ENCODE assay signal across 10 mouse cellular contexts in genomic region chr11:120051124-120051811, GRCm38 (mm10). TPM values are rescaled to one million over a fixed set of nuclear protein-coding genes. Genes with fewer than 3 reads are reported as not detected.
DNase-seq lines count a peak whose midpoint lies in the region; ATAC-seq and TF ChIP-seq lines count a peak whose summit lies in the region.
"Had no signal": no experiment of that assay in that cellular context is flagged by ENCODE, and none has a peak within 500 bp of the region (broad histone marks: within the 10 kb centered on the region; RNA-seq: fewer than 3 reads in every experiment).

No protein-coding gene starts in this region.

- H3K27ac ChIP-seq in forebrain, embryonic 12.5 days = 0 out of 2 replicates have a peak overlapping the region, but pooled peaks have one; percentile 25
- H3K27ac ChIP-seq in forebrain, embryonic 16.5 days (ENCODE audit: low read length) = no peak overlapping the region
- H3K27ac ChIP-seq in hindbrain, embryonic 15.5 days (replicated peaks) = peak overlapping the region; percentile 51
- H3K27ac ChIP-seq in stomach, postnatal 0 days (replicated peaks) = 0 out of 2 replicates have a peak overlapping the region, but pooled peaks have one; percentile 30
- H3K27ac ChIP-seq: liver, embryonic 13.5 days had no signal

- no peak for TF ChIP-seq EP300 in stomach, postnatal 0 days (optimal IDR thresholded peaks at IDR 0.05)

- peaks cover 33% of the 10 kb centered on the region for H3K4me1 ChIP-seq in forebrain, embryonic 12.5 days
- H3K4me1 ChIP-seq in forebrain, embryonic 16.5 days (replicated peaks; ENCODE audit: control insufficient read depth, insufficient read depth, low read length) = peaks cover 25% of the 10 kb centered on the region
- peaks cover 32% of the 10 kb centered on the region for H3K4me1 ChIP-seq in hindbrain, embryonic 15.5 days (replicated peaks)
- peaks cover 6% of the 10 kb centered on the region for H3K4me1 ChIP-seq in stomach, postnatal 0 days (replicated peaks; ENCODE audit: control insufficient read depth, insufficient read depth)

- TF ChIP-seq CTCF in stomach, postnatal 0 days (IDR thresholded peaks at IDR 0.05; ENCODE audit: low read depth) = no peak

- H3K4me3 ChIP-seq in forebrain, embryonic 12.5 days (replicated peaks) = no peak overlapping the region
- H3K4me3 ChIP-seq in forebrain, embryonic 16.5 days (replicated peaks; ENCODE audit: low read length) = no peak overlapping the region
- no peak overlapping the region for H3K4me3 ChIP-seq in hindbrain, embryonic 15.5 days
- H3K4me3 ChIP-seq in stomach, postnatal 0 days (ENCODE audit: low read depth, low read length) = no peak overlapping the region
- H3K4me3 ChIP-seq: liver, embryonic 13.5 days had no signal

- H3K9me3 ChIP-seq in forebrain, embryonic 12.5 days = no peaks in the 10 kb centered on the region
- H3K9me3 ChIP-seq in forebrain, embryonic 16.5 days (ENCODE audit: control insufficient read depth, low read length) = no peaks in the 10 kb centered on the region
- H3K9me3 ChIP-seq in hindbrain, embryonic 15.5 days = no peaks in the 10 kb centered on the region
- no peaks in the 10 kb centered on the region for H3K9me3 ChIP-seq in stomach, postnatal 0 days (ENCODE audit: control insufficient read depth, low read length)
- H3K9me3 ChIP-seq: liver, embryonic 13.5 days had no signal

- ATAC-seq in forebrain, embryonic 12.5 days (ENCODE audit: low FRiP score) = no peak
- ATAC-seq in forebrain, embryonic 16.5 days = no peak
- peak; percentile 43 for ATAC-seq in hindbrain, embryonic 15.5 days (ENCODE audit: low FRiP score, low read depth)
- peak; percentile 27; the same call in 1 of the 2 replicates for ATAC-seq in stomach, postnatal 0 days (ENCODE audit: low FRiP score, low TSS enrichment)

- DNase-seq in ovary, postnatal 36 days (ENCODE audit: low spot score) = peak; percentile 51
- DNase-seq in ovary, postnatal 10 days (ENCODE audit: low spot score) = no peak
- DNase-seq in stomach, postnatal 0 days (ENCODE audit: low spot score) = no peak
- no peak for DNase-seq in lung, postnatal 25 days (ENCODE audit: low spot score)
- DNase-seq in thymus, postnatal 14 days = no peak
- DNase-seq: heart, postnatal 4 days; liver, embryonic 13.5 days had no signal

- no peak overlapping the region for H3K4me2 ChIP-seq in forebrain, embryonic 12.5 days
- no peak overlapping the region for H3K4me2 ChIP-seq in forebrain, embryonic 16.5 days (ENCODE audit: low read length)
- 0 out of 2 replicates have a peak overlapping the region, but pooled peaks have one; percentile 6 for H3K4me2 ChIP-seq in hindbrain, embryonic 15.5 days
- no peak overlapping the region for H3K4me2 ChIP-seq in stomach, postnatal 0 days (replicated peaks; ENCODE audit: low read depth)
- H3K4me2 ChIP-seq: liver, embryonic 13.5 days had no signal

- 0 out of 2 replicates have a peak overlapping the region, but pooled peaks have one; percentile 29 for H3K9ac ChIP-seq in forebrain, embryonic 12.5 days
- no peak overlapping the region for H3K9ac ChIP-seq in forebrain, embryonic 16.5 days (replicated peaks; ENCODE audit: low read depth, low read length)
- H3K9ac ChIP-seq in hindbrain, embryonic 15.5 days = no peak overlapping the region
- H3K9ac ChIP-seq in stomach, postnatal 0 days (ENCODE audit: low read length) = no peak overlapping the region
- H3K9ac ChIP-seq: liver, embryonic 13.5 days had no signal

- H3K36me3 ChIP-seq in forebrain, embryonic 12.5 days (replicated peaks) = no peaks in the 10 kb centered on the region
- H3K36me3 ChIP-seq in forebrain, embryonic 16.5 days (ENCODE audit: control insufficient read depth, insufficient read depth) = no peaks in the 10 kb centered on the region
- H3K36me3 ChIP-seq in hindbrain, embryonic 15.5 days = no peaks in the 10 kb centered on the region
- no peaks in the 10 kb centered on the region for H3K36me3 ChIP-seq in stomach, postnatal 0 days (ENCODE audit: control insufficient read depth, insufficient read depth, low read length)
- H3K36me3 ChIP-seq: liver, embryonic 13.5 days had no signal

- peaks cover 25% of the 10 kb centered on the region for H3K27me3 ChIP-seq in forebrain, embryonic 12.5 days
- H3K27me3 ChIP-seq in forebrain, embryonic 16.5 days (replicated peaks; ENCODE audit: control insufficient read depth, insufficient read depth, low read length) = no peaks in the 10 kb centered on the region
- H3K27me3 ChIP-seq in hindbrain, embryonic 15.5 days = no peaks in the 10 kb centered on the region
- H3K27me3 ChIP-seq in stomach, postnatal 0 days (ENCODE audit: control insufficient read depth, insufficient read depth, low read length) = no peaks in the 10 kb centered on the region

- WGBS in forebrain, embryonic 12.5 days = 48% methylated on average over 14 of the region's 14 CpGs
- WGBS in forebrain, embryonic 16.5 days = 40% methylated on average over 14 of the region's 14 CpGs
- WGBS in hindbrain, embryonic 15.5 days = 27% methylated on average over 14 of the region's 14 CpGs
- 49% methylated on average over 14 of the region's 14 CpGs for WGBS in stomach, postnatal 0 days

RNA-seq across cellular contexts. Expression of gene Aatk, which starts 4.3 kb away (rescaled TPM):
- 6.1 and 7.6 TPM in 2 replicates for polyA plus RNA-seq in forebrain, embryonic 12.5 days (2016; fragmentation: Nextera tagmentation; extraction: Ambion mirVana)
- 21.6 and 28.1 TPM in 2 replicates for polyA plus RNA-seq in forebrain, embryonic 16.5 days (2015; fragmentation: Nextera tagmentation; extraction: Ambion mirVana)
- 45.7 and 47.5 TPM in 2 replicates for polyA plus RNA-seq in hindbrain, embryonic 15.5 days (2015; fragmentation: Nextera tagmentation; extraction: Ambion mirVana)
- polyA plus RNA-seq in stomach, postnatal 0 days (2015; fragmentation: Nextera tagmentation; extraction: Ambion mirVana) = 1.6 and 2.1 TPM in 2 replicates

RNA-seq across cellular contexts. Expression of gene Cep131, which starts 35.4 kb away (rescaled TPM):
- 48.2 and 51.0 TPM in 2 replicates for polyA plus RNA-seq in forebrain, embryonic 12.5 days (2016; fragmentation: Nextera tagmentation; extraction: Ambion mirVana)
- 32.9 and 33.8 TPM in 2 replicates for polyA plus RNA-seq in forebrain, embryonic 16.5 days (2015; fragmentation: Nextera tagmentation; extraction: Ambion mirVana)
- polyA plus RNA-seq in hindbrain, embryonic 15.5 days (2015; fragmentation: Nextera tagmentation; extraction: Ambion mirVana) = 31.0 and 32.9 TPM in 2 replicates
- polyA plus RNA-seq in stomach, postnatal 0 days (2015; fragmentation: Nextera tagmentation; extraction: Ambion mirVana) = 5.8 and 6.3 TPM in 2 replicates

RNA-seq across cellular contexts. Expression of gene Tepsin, which starts 47.3 kb away (rescaled TPM):
- 17.3 and 20.9 TPM in 2 replicates for polyA plus RNA-seq in forebrain, embryonic 12.5 days (2016; fragmentation: Nextera tagmentation; extraction: Ambion mirVana)
- 16.6 and 21.7 TPM in 2 replicates for polyA plus RNA-seq in forebrain, embryonic 16.5 days (2015; fragmentation: Nextera tagmentation; extraction: Ambion mirVana)
- polyA plus RNA-seq in hindbrain, embryonic 15.5 days (2015; fragmentation: Nextera tagmentation; extraction: Ambion mirVana) = 22.0 and 25.5 TPM in 2 replicates
- 8.3 and 11.5 TPM in 2 replicates for polyA plus RNA-seq in stomach, postnatal 0 days (2015; fragmentation: Nextera tagmentation; extraction: Ambion mirVana)

RNA-seq across cellular contexts. Expression of gene Ndufaf8, which starts 47.5 kb away (rescaled TPM):
- polyA plus RNA-seq in forebrain, embryonic 12.5 days (2016; fragmentation: Nextera tagmentation; extraction: Ambion mirVana) = 52.5 and 62.0 TPM in 2 replicates
- polyA plus RNA-seq in forebrain, embryonic 16.5 days (2015; fragmentation: Nextera tagmentation; extraction: Ambion mirVana) = 49.4 and 53.3 TPM in 2 replicates
- 56.4 and 57.9 TPM in 2 replicates for polyA plus RNA-seq in hindbrain, embryonic 15.5 days (2015; fragmentation: Nextera tagmentation; extraction: Ambion mirVana)
- 84.8 and 84.9 TPM in 2 replicates for polyA plus RNA-seq in stomach, postnatal 0 days (2015; fragmentation: Nextera tagmentation; extraction: Ambion mirVana)

Comparison
In these comparisons a context has a peak if more than half of its experiments do, and no peak if none do; other contexts are left out.
1. ATAC-seq: peak in hindbrain, embryonic 15.5 days (single experiment) and stomach, postnatal 0 days (single experiment); none in forebrain, embryonic 12.5 days (single experiment) and forebrain, embryonic 16.5 days (single experiment).